Mouse (Mus musculus) bone marrow, adult 2 months (tissue): ENCODE data around the gene Gsg1l2.

Experiments
- CTCF ChIP-seq: fragments of 200-500 bp; IDR thresholded peaks from 2 replicates; pipeline ENCODE4 v1.5.1; 2011; ENCODE audit warnings: low read length, control low read depth; ENCODE audit not compliant: control insufficient read depth, insufficient read depth
- POLR2A ChIP-seq: fragments of 200-500 bp; IDR thresholded peaks from 2 replicates; pipeline ENCODE4 v1.6.1; 2011; ENCODE audit warnings: low read depth, mild to moderate bottlenecking, control low read depth, low read length, borderline replicate concordance; ENCODE audit not compliant: control insufficient read depth

GRCm38 (mm10) chr11:67738846-67739490, 35.4 kb upstream of the Gsg1l2 start:
- TF ChIP-seq CTCF = no peak
- no peak for TF ChIP-seq POLR2A
